Mouse (Mus musculus): ENCODE results near the gene Rnf145. TPM values are rescaled to one million over a fixed set of nuclear protein-coding genes. Genes with fewer than 3 reads are reported as not detected.

Rnf145 gene
- total and polyA plus RNA-seq, 3 experiments, result 53.4 to 120 (median 66.7) TPM

- Histone ChIP-seq H3K4me1 (ENCODE audit: insufficient read depth, low read depth, low read length) (no peaks in the 10 kb centered on the region), H3K4me3 (ENCODE audit: low read depth, low read length) (no peak overlapping the region), H3K27me3 (ENCODE audit: insufficient read depth, low read length) (peaks cover 10% of the 10 kb centered on the region; the same call in 1 of the 2 replicates), H3K36me3 (replicated peaks) (no peaks in the 10 kb centered on the region), H3K9me3 (replicated peaks) (no peaks in the 10 kb centered on the region)
- DNase-seq (ENCODE audit: low spot score) (no peak), ATAC-seq (ENCODE audit: extremely low read depth, insufficient number of reproducible peaks, low FRiP score, poor library complexity, severe bottlenecking) (no peak)
- TF ChIP-seq TAL1 (conservative IDR thresholded peaks at IDR 0.05; ENCODE audit: low read depth, low read length) (no peak), GATA2 (IDR thresholded peaks at IDR 0.05; ENCODE audit: borderline replicate concordance, low read depth, low read length) (no peak), POLR2AphosphoS5 (IDR thresholded peaks at IDR 0.05; ENCODE audit: insufficient replicate concordance, low read depth, low read length) (no peak), GATA1 (IDR thresholded peaks at IDR 0.05; ENCODE audit: borderline replicate concordance, low read length) (no peak), CTCF (IDR thresholded peaks at IDR 0.05; ENCODE audit: low read depth, low read length) (no peak)
Measured at GRCm38 (mm10) chr11:44593016-44593415, 74.3 kb downstream of the Rnf145 start.

GRCm38 (mm10) chr11:44594768-44595167 is 76.0 kb downstream of the Rnf145 start:
- Histone ChIP-seq H3K36me3 (replicated peaks) (no peaks in the 10 kb centered on the region), H3K27me3 (ENCODE audit: insufficient read depth, low read length) (peaks cover 15% of the 10 kb centered on the region), H3K9me3 (replicated peaks) (no peaks in the 10 kb centered on the region), H3K4me3 (ENCODE audit: low read depth, low read length) (no peak overlapping the region), H3K4me1 (ENCODE audit: insufficient read depth, low read depth, low read length) (no peaks in the 10 kb centered on the region)
- ATAC-seq (ENCODE audit: extremely low read depth, insufficient number of reproducible peaks, low FRiP score, poor library complexity, severe bottlenecking) (no peak), DNase-seq (ENCODE audit: low spot score) (no peak)
- no peak for TF ChIP-seq GATA1 (IDR thresholded peaks at IDR 0.05; ENCODE audit: borderline replicate concordance, low read length)
- TF ChIP-seq POLR2AphosphoS5 (IDR thresholded peaks at IDR 0.05; ENCODE audit: insufficient replicate concordance, low read depth, low read length), result no peak
- TF ChIP-seq GATA2 (IDR thresholded peaks at IDR 0.05; ENCODE audit: borderline replicate concordance, low read depth, low read length), result no peak
- no peak for TF ChIP-seq CTCF (IDR thresholded peaks at IDR 0.05; ENCODE audit: low read depth, low read length)
- no peak for TF ChIP-seq TAL1 (conservative IDR thresholded peaks at IDR 0.05; ENCODE audit: low read depth, low read length)

- Histone ChIP-seq H3K4me3 (ENCODE audit: low read depth, low read length) (no peak overlapping the region), H3K27me3 (ENCODE audit: insufficient read depth, low read length) (peaks cover 12% of the 10 kb centered on the region), H3K36me3 (replicated peaks) (no peaks in the 10 kb centered on the region), H3K9me3 (replicated peaks) (no peaks in the 10 kb centered on the region), H3K4me1 (ENCODE audit: insufficient read depth, low read depth, low read length) (0 out of 2 replicates have a peak, but pooled peaks cover 2% of the 10 kb centered on the region)
- TF ChIP-seq GATA1 (IDR thresholded peaks at IDR 0.05; ENCODE audit: borderline replicate concordance, low read length) (no peak), GATA2 (IDR thresholded peaks at IDR 0.05; ENCODE audit: borderline replicate concordance, low read depth, low read length) (no peak), TAL1 (conservative IDR thresholded peaks at IDR 0.05; ENCODE audit: low read depth, low read length) (no peak), CTCF (IDR thresholded peaks at IDR 0.05; ENCODE audit: low read depth, low read length) (no peak), POLR2AphosphoS5 (IDR thresholded peaks at IDR 0.05; ENCODE audit: insufficient replicate concordance, low read depth, low read length) (no peak)
- no peak for DNase-seq (ENCODE audit: low spot score)
- no peak for ATAC-seq (ENCODE audit: extremely low read depth, insufficient number of reproducible peaks, low FRiP score, poor library complexity, severe bottlenecking)
Measured at GRCm38 (mm10) chr11:44606881-44607280, 88.1 kb downstream of the Rnf145 start.

- no peaks in the 10 kb centered on the region for H3K36me3 ChIP-seq (replicated peaks)
- 0 out of 2 replicates have a peak, but pooled peaks cover 2% of the 10 kb centered on the region for H3K4me1 ChIP-seq (ENCODE audit: insufficient read depth, low read depth, low read length)
- H3K4me3 ChIP-seq (ENCODE audit: low read depth, low read length), result no peak overlapping the region
- peaks cover 24% of the 10 kb centered on the region for H3K27me3 ChIP-seq (ENCODE audit: insufficient read depth, low read length)
- DNase-seq (ENCODE audit: low spot score) (no peak), ATAC-seq (ENCODE audit: extremely low read depth, insufficient number of reproducible peaks, low FRiP score, poor library complexity, severe bottlenecking) (no peak)
- TF ChIP-seq POLR2AphosphoS5 (IDR thresholded peaks at IDR 0.05; ENCODE audit: insufficient replicate concordance, low read depth, low read length) (no peak), GATA2 (IDR thresholded peaks at IDR 0.05; ENCODE audit: borderline replicate concordance, low read depth, low read length) (no peak), TAL1 (conservative IDR thresholded peaks at IDR 0.05; ENCODE audit: low read depth, low read length) (no peak), CTCF (IDR thresholded peaks at IDR 0.05; ENCODE audit: low read depth, low read length) (no peak), GATA1 (IDR thresholded peaks at IDR 0.05; ENCODE audit: borderline replicate concordance, low read length) (no peak)
- H3K9me3 ChIP-seq (replicated peaks), result no peaks in the 10 kb centered on the region
Measured at GRCm38 (mm10) chr11:44608646-44609045, 89.9 kb downstream of the Rnf145 start.

- ATAC-seq (ENCODE audit: extremely low read depth, insufficient number of reproducible peaks, low FRiP score, poor library complexity, severe bottlenecking) (no peak), DNase-seq (ENCODE audit: low spot score) (no peak)
- peaks cover 24% of the 10 kb centered on the region for H3K27me3 ChIP-seq (ENCODE audit: insufficient read depth, low read length)
- no peaks in the 10 kb centered on the region for H3K36me3 ChIP-seq (replicated peaks)
- no peak overlapping the region; the same call in 1 of the 2 replicates for H3K4me3 ChIP-seq (ENCODE audit: low read depth, low read length)
- no peaks in the 10 kb centered on the region for H3K9me3 ChIP-seq (replicated peaks)
- H3K4me1 ChIP-seq (ENCODE audit: insufficient read depth, low read depth, low read length), result 0 out of 2 replicates have a peak, but pooled peaks cover 2% of the 10 kb centered on the region
- TF ChIP-seq GATA1 (IDR thresholded peaks at IDR 0.05; ENCODE audit: borderline replicate concordance, low read length) (no peak), GATA2 (IDR thresholded peaks at IDR 0.05; ENCODE audit: borderline replicate concordance, low read depth, low read length) (no peak), CTCF (IDR thresholded peaks at IDR 0.05; ENCODE audit: low read depth, low read length) (0 out of 2 replicates have a peak, but pooled peaks have one; percentile 18), POLR2AphosphoS5 (IDR thresholded peaks at IDR 0.05; ENCODE audit: insufficient replicate concordance, low read depth, low read length) (no peak), TAL1 (conservative IDR thresholded peaks at IDR 0.05; ENCODE audit: low read depth, low read length) (no peak)
Measured at GRCm38 (mm10) chr11:44610971-44611781, 92.4 kb downstream of the Rnf145 start.

- DNase-seq (ENCODE audit: low spot score), result no peak
- Histone ChIP-seq H3K4me1 (ENCODE audit: insufficient read depth, low read depth, low read length) (peaks cover 6% of the 10 kb centered on the region), H3K9me3 (replicated peaks) (no peaks in the 10 kb centered on the region), H3K36me3 (replicated peaks) (no peaks in the 10 kb centered on the region), H3K27me3 (ENCODE audit: insufficient read depth, low read length) (peaks cover 33% of the 10 kb centered on the region), H3K4me3 (ENCODE audit: low read depth, low read length) (no peak overlapping the region)
- no peak for TF ChIP-seq GATA2 (IDR thresholded peaks at IDR 0.05; ENCODE audit: borderline replicate concordance, low read depth, low read length)
- no peak for TF ChIP-seq TAL1 (conservative IDR thresholded peaks at IDR 0.05; ENCODE audit: low read depth, low read length)
- no peak for TF ChIP-seq POLR2AphosphoS5 (IDR thresholded peaks at IDR 0.05; ENCODE audit: insufficient replicate concordance, low read depth, low read length)
- no peak for TF ChIP-seq CTCF (IDR thresholded peaks at IDR 0.05; ENCODE audit: low read depth, low read length)
- TF ChIP-seq GATA1 (IDR thresholded peaks at IDR 0.05; ENCODE audit: borderline replicate concordance, low read length), result no peak
- no peak for ATAC-seq (ENCODE audit: extremely low read depth, insufficient number of reproducible peaks, low FRiP score, poor library complexity, severe bottlenecking)
Measured at GRCm38 (mm10) chr11:44612156-44612555, 93.4 kb downstream of the Rnf145 start.

Data from G1E (cell line).